Mouse (Mus musculus) liver, postnatal 0 days (tissue): ENCODE results near the gene Degs2. TPM values are rescaled to one million over a fixed set of nuclear protein-coding genes. Genes with fewer than 3 reads are reported as not detected.

Source experiments
- ATAC-seq: fragments of 200-750 bp; cut with Nextera tagmentation; 2 replicates; pipeline ENCODE4 v1.8.0; 2017; ENCODE audit warnings: mild to moderate bottlenecking, moderate library complexity
- DNase-seq: peaks from one replicate; pipeline ENCODE4 v3.0.0-alpha.2; 2016
- H3K27ac ChIP-seq: fragments of 300-500 bp; sonication (generic); 2 replicates; pipeline ENCODE4 v1.5.1; 2014; ENCODE audit warnings: antibody characterized with exemption, moderate library complexity, mild to moderate bottlenecking, low read depth
- H3K27me3 ChIP-seq: fragments of 300-500 bp; sonication (generic); 2 replicates; pipeline ENCODE4 v1.6.1; 2014; ENCODE audit warnings: low read length, control low read depth, mixed read lengths; ENCODE audit not compliant: insufficient read depth
- H3K36me3 ChIP-seq: fragments of 300-500 bp; sonication (generic); replicated peaks from 2 replicates; pipeline ENCODE4 v1.6.1; 2014; ENCODE audit warnings: mild to moderate bottlenecking, control low read depth, low read length, moderate library complexity, mixed read lengths; ENCODE audit not compliant: insufficient read depth
- H3K4me1 ChIP-seq: fragments of 300-500 bp; sonication (generic); 2 replicates; pipeline ENCODE4 v1.6.1; 2014; ENCODE audit warnings: antibody characterized with exemption, mild to moderate bottlenecking, control low read depth; ENCODE audit not compliant: insufficient read depth
- H3K4me2 ChIP-seq: fragments of 300-500 bp; sonication (generic); 2 replicates; pipeline ENCODE4 v1.6.1; 2014; ENCODE audit warnings: low read depth, mild to moderate bottlenecking, low read length, moderate library complexity, mixed read lengths
- H3K4me3 ChIP-seq: fragments of 300-500 bp; sonication (generic); 2 replicates; pipeline ENCODE4 v1.5.1; 2014; ENCODE audit warnings: low read depth, low read length
- H3K9ac ChIP-seq: fragments of 300-500 bp; sonication (generic); replicated peaks from 2 replicates; pipeline ENCODE4 v1.6.1; 2014; ENCODE audit warnings: mild to moderate bottlenecking, moderate library complexity
- H3K9me3 ChIP-seq: fragments of 300-500 bp; sonication (generic); 2 replicates; pipeline ENCODE4 v1.6.1; 2016; ENCODE audit warnings: mild to moderate bottlenecking, control low read depth, low read length, mixed read lengths
- CTCF ChIP-seq: sonication (generic); IDR thresholded peaks from 2 replicates; pipeline ENCODE4 v1.5.1; 2016; ENCODE audit warnings: antibody characterized with exemption, low read depth
- EP300 ChIP-seq: IDR thresholded peaks from 2 replicates; pipeline ENCODE4 v1.6.1; 2016; ENCODE audit warnings: antibody characterized with exemption, low read depth, mild to moderate bottlenecking
- WGBS: fragments of 180-500 bp; shearing (Covaris S2); extraction: QIAGEN DNeasy Blood & Tissue Kit; methylation state at CpG from one replicate; pipeline ENCODE4 v1.1.7; 2014; ENCODE audit not compliant: insufficient replicate concordance; 5-methylcytosine and 5-hydroxymethylcytosine counted together
- polyA plus RNA-seq: library from polyadenylated mRNA; unstranded; fragments of >200 nt; fragmentation: Nextera tagmentation; extraction: Ambion mirVana; gene quantifications from 2 replicates; pipeline ENCODE4 v1.2.1, GENCODE M21; 2015

The Degs2 gene
- polyA plus RNA-seq, 1 experiment from 2014 or later: 0.13 TPM

DNA sequence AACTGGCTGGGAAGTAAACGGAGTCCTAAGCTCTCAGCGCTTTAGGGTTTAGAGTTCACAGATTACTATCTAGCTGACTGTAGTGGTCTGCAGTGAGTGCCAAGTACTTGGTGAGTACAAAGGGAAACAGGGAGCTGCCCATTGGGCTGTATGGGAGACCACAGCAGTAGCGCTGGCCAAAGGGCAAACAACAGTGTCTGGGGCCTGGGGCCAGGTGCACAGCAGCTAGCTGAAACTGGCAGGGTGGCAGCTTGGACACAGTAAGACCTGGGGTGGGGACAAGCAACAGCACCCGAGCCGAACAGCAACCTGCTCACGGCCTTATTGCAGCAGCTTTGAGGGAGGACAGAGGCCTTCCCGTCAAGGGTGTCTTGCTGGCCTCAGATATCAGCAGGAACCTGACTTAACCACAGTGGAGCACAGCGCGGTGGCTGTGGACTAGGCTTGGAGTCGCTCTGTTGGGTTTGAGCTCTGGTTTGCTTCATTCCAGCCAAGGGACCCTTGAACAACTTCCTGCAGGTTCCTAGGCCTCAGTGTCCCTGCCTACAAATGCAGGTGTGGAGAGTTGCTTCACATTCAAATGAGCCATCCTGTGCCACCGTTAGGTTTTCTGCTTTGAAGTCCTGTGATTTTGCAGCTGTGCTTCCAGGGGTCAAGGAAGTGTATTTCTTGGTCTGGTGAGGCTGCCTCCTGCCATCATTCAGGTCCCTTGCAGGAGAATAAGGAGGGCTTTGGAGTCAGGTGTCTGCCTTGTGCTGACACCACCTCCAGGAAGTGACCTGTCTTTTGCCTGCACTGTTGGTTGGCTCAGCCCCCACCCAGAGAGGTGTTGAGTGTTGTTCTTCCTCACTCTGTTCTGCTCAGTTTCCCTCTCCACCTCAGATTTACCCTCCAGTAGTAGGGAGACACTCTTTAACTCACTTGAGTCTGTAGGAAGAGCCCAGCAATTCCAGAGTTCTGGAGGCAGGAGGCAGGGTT lies 48.5 kb downstream of the Degs2 start:
- no peaks in the 10 kb centered on the region for H3K27me3 ChIP-seq
- H3K4me2 ChIP-seq: no peak overlapping the region
- H3K9me3 ChIP-seq: no peaks in the 10 kb centered on the region
- 0 out of 2 replicates have a peak, but pooled peaks cover 3% of the 10 kb centered on the region for H3K4me1 ChIP-seq
- no peak overlapping the region for H3K9ac ChIP-seq
- WGBS: 39% methylated on average over 11 of the region's 11 CpGs
- TF ChIP-seq EP300: no peak
- no peak for TF ChIP-seq CTCF
- H3K36me3 ChIP-seq: peaks cover 4% of the 10 kb centered on the region
- no peak overlapping the region for H3K27ac ChIP-seq
- no peak overlapping the region for H3K4me3 ChIP-seq
- DNase-seq: no peak
- peak; percentile 27; the same call in 1 of the 2 replicates for ATAC-seq

GRCm38 (mm10) chr12:108651053-108651660 lies 51.0 kb downstream of the Degs2 start:
- Histone ChIP-seq H3K27ac (no peak overlapping the region), H3K9me3 (no peaks in the 10 kb centered on the region), H3K27me3 (no peaks in the 10 kb centered on the region), H3K4me1 (no peaks in the 10 kb centered on the region), H3K4me3 (no peak overlapping the region), H3K4me2 (no peak overlapping the region), H3K36me3 (peaks cover 6% of the 10 kb centered on the region), H3K9ac (no peak overlapping the region)
- TF ChIP-seq CTCF (no peak), EP300 (no peak)
- ATAC-seq (peak; percentile 68), DNase-seq (peak; percentile 58)
- 50% methylated on average over 7 of the region's 7 CpGs for WGBS

DNA sequence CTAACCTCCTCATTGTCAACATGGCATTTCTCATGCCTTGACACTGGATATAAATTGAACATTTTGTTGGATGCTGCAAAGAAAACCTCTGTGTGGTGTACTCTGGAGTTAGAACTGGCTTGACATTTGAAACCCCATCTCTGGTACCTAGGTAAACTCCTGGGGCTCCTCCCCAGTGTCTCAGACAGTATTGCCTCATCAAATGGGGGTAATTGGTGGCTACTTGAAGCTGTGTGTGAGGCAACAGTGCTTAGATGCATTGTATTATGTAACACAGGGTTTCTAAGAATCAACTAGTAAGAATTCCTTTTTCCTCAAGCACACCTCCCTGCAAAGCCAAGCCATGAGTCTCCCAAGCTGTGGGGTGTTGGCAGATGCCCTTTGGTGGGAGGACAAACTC lies 54.3 kb downstream of the Degs2 start:
- Histone ChIP-seq H3K4me2 (no peak overlapping the region), H3K9me3 (no peaks in the 10 kb centered on the region), H3K4me3 (no peak overlapping the region), H3K4me1 (no peaks in the 10 kb centered on the region), H3K36me3 (peaks cover 6% of the 10 kb centered on the region; the same call in 1 of the 2 replicates), H3K9ac (no peak overlapping the region), H3K27ac (no peak overlapping the region), H3K27me3 (no peaks in the 10 kb centered on the region)
- TF ChIP-seq CTCF (no peak), EP300 (no peak)
- DNase-seq: no peak
- ATAC-seq: no peak

GRCm38 (mm10) chr12:108646234-108646633 lies 55.9 kb downstream of the Degs2 start:
- H3K9ac ChIP-seq: no peak overlapping the region
- H3K27ac ChIP-seq: no peak overlapping the region
- no peak overlapping the region for H3K4me3 ChIP-seq
- 0 out of 2 replicates have a peak, but pooled peaks cover 6% of the 10 kb centered on the region for H3K36me3 ChIP-seq
- no peaks in the 10 kb centered on the region for H3K4me1 ChIP-seq
- no peak for TF ChIP-seq CTCF
- no peak for TF ChIP-seq EP300
- ATAC-seq: no peak
- no peak overlapping the region for H3K4me2 ChIP-seq
- H3K9me3 ChIP-seq: no peaks in the 10 kb centered on the region
- H3K27me3 ChIP-seq: no peaks in the 10 kb centered on the region
- DNase-seq: no peak
- WGBS: 78% methylated on average over 1 of the region's 1 CpGs

DNA sequence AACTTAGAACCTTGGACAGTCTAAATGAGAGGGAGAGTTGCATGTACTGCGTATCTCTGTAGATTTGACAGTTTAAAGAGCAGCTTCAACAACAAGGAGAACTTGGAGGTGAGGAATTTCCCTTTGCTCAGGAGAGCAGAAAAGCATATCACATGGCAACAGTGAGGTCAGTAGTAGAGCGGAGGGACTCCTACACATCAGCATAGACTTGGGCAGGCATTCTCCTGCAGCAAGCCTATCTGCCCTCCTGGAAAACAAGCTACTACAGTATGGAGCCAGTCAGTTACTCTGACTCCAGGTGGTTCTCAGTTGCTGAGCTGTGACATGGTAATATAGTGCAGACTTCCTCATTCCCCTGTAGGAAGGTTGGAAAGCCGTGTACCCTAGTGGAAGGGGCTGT lies 60.1 kb downstream of the Degs2 start:
- H3K4me2 ChIP-seq: no peak overlapping the region
- H3K4me3 ChIP-seq: no peak overlapping the region
- no peaks in the 10 kb centered on the region for H3K9me3 ChIP-seq
- no peaks in the 10 kb centered on the region; the same call in 1 of the 2 replicates for H3K4me1 ChIP-seq
- 62% methylated on average over 3 of the region's 3 CpGs for WGBS
- no peaks in the 10 kb centered on the region for H3K36me3 ChIP-seq
- H3K27ac ChIP-seq: no peak overlapping the region
- DNase-seq (no peak), ATAC-seq (no peak)
- no peaks in the 10 kb centered on the region for H3K27me3 ChIP-seq
- TF ChIP-seq EP300: no peak
- no peak for TF ChIP-seq CTCF
- H3K9ac ChIP-seq: no peak overlapping the region

GRCm38 (mm10) chr12:108639126-108639525 lies 63.0 kb downstream of the Degs2 start:
- Histone ChIP-seq H3K27me3 (no peaks in the 10 kb centered on the region), H3K9ac (no peak overlapping the region), H3K4me2 (no peak overlapping the region), H3K9me3 (no peaks in the 10 kb centered on the region), H3K36me3 (no peaks in the 10 kb centered on the region), H3K27ac (0 out of 2 replicates have a peak overlapping the region, but pooled peaks have one; percentile 19), H3K4me1 (peaks cover 10% of the 10 kb centered on the region), H3K4me3 (no peak overlapping the region)
- 52% methylated on average over 3 of the region's 3 CpGs for WGBS
- ATAC-seq (peak; percentile 77), DNase-seq (peak; percentile 39)
- TF ChIP-seq CTCF (no peak), EP300 (no peak)
